Mouse (Mus musculus): ENCODE measurements around the gene Lekr1. TPM values are rescaled to one million over a fixed set of nuclear protein-coding genes. Genes with fewer than 3 reads are reported as not detected.

Lekr1 gene
- polyA plus RNA-seq (2017; shearing (Covaris generic)), result 0.88 TPM

DNA sequence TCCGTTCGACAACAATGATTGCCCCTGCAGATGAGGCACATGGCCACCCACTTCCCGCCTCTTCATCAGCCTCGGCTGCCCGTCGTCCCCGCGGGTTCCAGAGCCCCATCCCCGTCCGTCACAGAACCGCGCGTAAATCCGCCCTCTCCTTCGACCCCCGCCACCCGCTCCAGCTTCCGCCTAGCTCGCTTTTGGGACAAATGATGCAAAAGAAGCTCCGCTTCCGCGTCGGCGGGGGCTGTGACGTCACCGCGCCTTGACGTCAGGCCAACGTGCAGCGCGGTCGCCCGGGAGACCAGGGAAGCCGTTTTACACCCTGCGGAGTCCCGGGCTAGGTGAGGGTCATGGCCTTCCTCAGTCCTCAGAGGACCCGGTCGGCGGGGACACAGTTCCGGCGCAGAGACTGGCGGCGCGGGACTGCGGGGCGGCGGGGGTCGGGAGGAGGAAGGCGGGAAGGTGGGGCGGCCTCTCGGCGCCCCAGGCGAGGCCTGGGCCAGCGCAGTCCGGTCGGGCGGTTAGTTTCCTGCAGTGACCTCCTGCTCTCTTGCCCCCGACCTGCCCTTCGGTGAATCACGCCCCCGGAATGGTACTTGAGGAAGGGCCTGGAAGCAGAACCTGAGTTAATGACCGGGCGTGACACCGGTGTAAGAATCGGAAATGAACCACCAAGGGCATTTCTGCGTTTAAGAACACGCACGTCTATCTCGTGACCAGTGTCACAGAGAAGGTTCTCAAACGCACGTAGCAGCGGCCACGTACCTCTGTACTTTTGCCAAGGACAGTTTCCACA, at the start of gene Lekr1:
Gene Lekr1, plus strand, starts transcription at position 252 of the 790 bp plus-strand sequence.

Other genes starting within 250 kb of the Lekr1 start
- gene Tiparp, start 137.8 kb upstream of the Lekr1 start, polyA plus RNA-seq (2017; shearing (Covaris generic)), result 3.7 TPM

Measured in CD4-positive, CD25-positive, alpha-beta regulatory T cell, adult 9 weeks (primary cell).